Mouse (Mus musculus) urinary bladder, adult 18-20 months (tissue): ENCODE results near the gene Eif2s1.

Experiments used
- DNase-seq, 2 experiments: peaks; one replicate each; pipeline ENCODE4 v3.0.0; 2022; ENCODE audit warnings: low spot score in 2 of 2, mixed read lengths in 2 of 2

Eif2s1 gene

GRCm38 (mm10) chr12:78861496-78862253 is at the start of gene Eif2s1, which contains the start of gene Atp6v1d:
Gene Eif2s1 (plus strand): TSS chr12:78861819.
Gene Atp6v1d (minus strand): TSS chr12:78861638.
- peak; percentile 96 to 99 for DNase-seq

GRCm38 (mm10) chr12:78814437-78814836 is 47.2 kb upstream of the Eif2s1 start:
- DNase-seq: no peak

GRCm38 (mm10) chr12:78834496-78834895 is 27.1 kb upstream of the Eif2s1 start:
- DNase-seq: no peak

- no peak for DNase-seq
Observed at GRCm38 (mm10) chr12:78839906-78840305, 21.7 kb upstream of the Eif2s1 start.

- peak in 1 of 2 experiments; percentile 55 for DNase-seq
Observed at GRCm38 (mm10) chr12:78842429-78842828, 19.2 kb upstream of the Eif2s1 start.

- peak in 1 of 2 experiments; percentile 36 for DNase-seq
Observed at GRCm38 (mm10) chr12:78848246-78848645, 13.4 kb upstream of the Eif2s1 start.

- no peak for DNase-seq
Observed at GRCm38 (mm10) chr12:78860921-78861495, 611 bp upstream of the Eif2s1 start.

- DNase-seq: no peak
Observed at GRCm38 (mm10) chr12:78862254-78862730, 673 bp downstream of the Eif2s1 start.

- no peak for DNase-seq
Observed at GRCm38 (mm10) chr12:78865434-78865833, 3.8 kb downstream of the Eif2s1 start.

- DNase-seq: no peak
Observed at GRCm38 (mm10) chr12:78868115-78868514, 6.5 kb downstream of the Eif2s1 start.

GRCm38 (mm10) chr12:78874581-78874980 is 13.0 kb downstream of the Eif2s1 start:
- no peak for DNase-seq

GRCm38 (mm10) chr12:78890062-78890461 is 28.4 kb downstream of the Eif2s1 start:
- DNase-seq: no peak

GRCm38 (mm10) chr12:78891149-78891548 is 29.5 kb downstream of the Eif2s1 start:
- no peak for DNase-seq

GRCm38 (mm10) chr12:78897861-78898260 is 36.2 kb downstream of the Eif2s1 start:
- DNase-seq: no peak

GRCm38 (mm10) chr12:78901467-78901866 is 39.8 kb downstream of the Eif2s1 start:
- no peak for DNase-seq

- no peak for DNase-seq
Observed at GRCm38 (mm10) chr12:78903313-78903712, 41.7 kb downstream of the Eif2s1 start.

- DNase-seq: peak; percentile 50 to 58
Observed at GRCm38 (mm10) chr12:78904499-78904898, 42.9 kb downstream of the Eif2s1 start.

- peak; percentile 78 to 87 for DNase-seq
Observed at GRCm38 (mm10) chr12:78906707-78907162, 45.1 kb downstream of the Eif2s1 start, which contains the start of gene Plek2. Gene Plek2 (minus strand): TSS chr12:78906964.

GRCm38 (mm10) chr12:78908081-78908605 is 46.5 kb downstream of the Eif2s1 start:
- DNase-seq: no peak

- DNase-seq: peak in 1 of 2 experiments; percentile 43
Observed at GRCm38 (mm10) chr12:78910684-78911461, 49.3 kb downstream of the Eif2s1 start.

GRCm38 (mm10) chr12:78911707-78912417 is 50.2 kb downstream of the Eif2s1 start:
- peak; percentile 48 to 62 for DNase-seq
